Mouse (Mus musculus) naive thymus-derived CD4-positive, alpha-beta T cell, adult 2 months (primary cell): ENCODE data around the gene Amz1.

Experiments
- DNase-seq: peaks from one replicate; pipeline ENCODE4 v3.0.0-alpha.2; 2011; ENCODE audit warnings: low read depth

The Amz1 gene

GRCm38 (mm10) chr5:140767704-140768141, 43.8 kb downstream of the Amz1 start:
- no peak for DNase-seq

GRCm38 (mm10) chr5:140768333-140768732, 44.4 kb downstream of the Amz1 start:
- no peak for DNase-seq

GRCm38 (mm10) chr5:140771612-140772011, 47.7 kb downstream of the Amz1 start:
- DNase-seq, result no peak

GRCm38 (mm10) chr5:140772158-140772557, 48.2 kb downstream of the Amz1 start:
- DNase-seq, result no peak

GRCm38 (mm10) chr5:140775111-140775510, 51.2 kb downstream of the Amz1 start:
- no peak for DNase-seq

GRCm38 (mm10) chr5:140776968-140777367, 53.0 kb downstream of the Amz1 start:
- DNase-seq, result no peak

- DNase-seq, result no peak
Measured at GRCm38 (mm10) chr5:140781122-140781521, 57.2 kb downstream of the Amz1 start.

GRCm38 (mm10) chr5:140781886-140782572, 58.1 kb downstream of the Amz1 start:
- no peak for DNase-seq

GRCm38 (mm10) chr5:140783577-140783976, 59.6 kb downstream of the Amz1 start:
- DNase-seq, result no peak

- DNase-seq, result no peak
Measured at GRCm38 (mm10) chr5:140784288-140784687, 60.4 kb downstream of the Amz1 start.

GRCm38 (mm10) chr5:140785240-140785872, 61.4 kb downstream of the Amz1 start:
- DNase-seq, result no peak

- DNase-seq, result no peak
Measured at GRCm38 (mm10) chr5:140789561-140789960, 65.6 kb downstream of the Amz1 start.

- no peak for DNase-seq
Measured at GRCm38 (mm10) chr5:140790392-140790791, 66.5 kb downstream of the Amz1 start.

- DNase-seq, result no peak
Measured at GRCm38 (mm10) chr5:140790937-140791877, 67.3 kb downstream of the Amz1 start.

- DNase-seq, result no peak
Measured at GRCm38 (mm10) chr5:140792233-140792632, 68.3 kb downstream of the Amz1 start.

GRCm38 (mm10) chr5:140794753-140795152, 70.8 kb downstream of the Amz1 start:
- DNase-seq, result no peak

- no peak for DNase-seq
Measured at GRCm38 (mm10) chr5:140795176-140795575, 71.2 kb downstream of the Amz1 start.

- no peak for DNase-seq
Measured at GRCm38 (mm10) chr5:140796051-140796450, 72.1 kb downstream of the Amz1 start.

GRCm38 (mm10) chr5:140798158-140798557, 74.2 kb downstream of the Amz1 start:
- DNase-seq, result no peak

- peak; percentile 19 for DNase-seq
Measured at GRCm38 (mm10) chr5:140798775-140799174, 74.8 kb downstream of the Amz1 start.

- DNase-seq, result no peak
Measured at GRCm38 (mm10) chr5:140799190-140799589, 75.3 kb downstream of the Amz1 start.

- no peak for DNase-seq
Measured at GRCm38 (mm10) chr5:140800288-140800923, 76.5 kb downstream of the Amz1 start.
